Mouse (Mus musculus) embryonic facial prominence, embryonic 14.5 days (tissue): ENCODE measurements around the gene Smim24. TPM values are rescaled to one million over a fixed set of nuclear protein-coding genes. Genes with fewer than 3 reads are reported as not detected.

Experiments used
- ATAC-seq: fragments of 200-750 bp; cut with Nextera tagmentation; 2 replicates; pipeline ENCODE4 v1.8.0; 2017; ENCODE audit warnings: low read depth, moderate number of reproducible peaks, moderate TSS enrichment
- DNase-seq: peaks from one replicate; pipeline ENCODE4 v3.0.0-alpha.2; 2015; ENCODE audit warnings: low spot score
- H3K27ac ChIP-seq: fragments of 300-500 bp; sonication (generic); replicated peaks from 2 replicates; pipeline ENCODE4 v1.5.1; 2014; ENCODE audit warnings: low read depth, mild to moderate bottlenecking, low read length, moderate library complexity
- H3K27me3 ChIP-seq: fragments of 300-500 bp; sonication (generic); replicated peaks from 2 replicates; pipeline ENCODE4 v1.6.1; 2014; ENCODE audit warnings: low read length; ENCODE audit not compliant: control insufficient read depth, insufficient read depth
- H3K36me3 ChIP-seq: fragments of 300-500 bp; sonication (generic); 2 replicates; pipeline ENCODE4 v1.6.1; 2014; ENCODE audit warnings: low read length, mixed read lengths; ENCODE audit not compliant: control insufficient read depth, insufficient read depth
- H3K4me1 ChIP-seq: fragments of 300-500 bp; sonication (generic); 2 replicates; pipeline ENCODE4 v1.6.1; 2014; ENCODE audit warnings: antibody characterized with exemption, low read length; ENCODE audit not compliant: control insufficient read depth, insufficient read depth
- H3K4me2 ChIP-seq: fragments of 300-500 bp; sonication (generic); 2 replicates; pipeline ENCODE4 v1.6.1; 2014; ENCODE audit warnings: low read depth, mild to moderate bottlenecking, low read length, moderate library complexity, mixed read lengths
- H3K4me3 ChIP-seq: fragments of 300-500 bp; sonication (generic); 2 replicates; pipeline ENCODE4 v1.5.1; 2014; ENCODE audit warnings: low read depth, mild to moderate bottlenecking, low read length
- H3K9ac ChIP-seq: fragments of 300-500 bp; sonication (generic); 2 replicates; pipeline ENCODE4 v1.6.1; 2014; ENCODE audit warnings: low read depth, mild to moderate bottlenecking, low read length, moderate library complexity, mixed read lengths
- H3K9me3 ChIP-seq: fragments of 300-500 bp; sonication (generic); 2 replicates; pipeline ENCODE4 v1.6.1; 2016; ENCODE audit warnings: low read length; ENCODE audit not compliant: control insufficient read depth
- WGBS: fragments of 180-500 bp; shearing (Covaris S2); extraction: QIAGEN DNeasy Blood & Tissue Kit; methylation state at CpG from one replicate; pipeline ENCODE4 v1.1.7; 2014; 5-methylcytosine and 5-hydroxymethylcytosine counted together
- microRNA-seq: library from miRNA; unstranded; fragments of <30 nt; microRNA quantifications from one replicate; pipeline ENCODE4, GENCODE M21; 2016; ENCODE audit warnings: borderline number of aligned reads
- polyA plus RNA-seq: library from polyadenylated mRNA; unstranded; fragments of >200 nt; fragmentation: Nextera tagmentation; extraction: Ambion mirVana; gene quantifications from 2 replicates; pipeline ENCODE4 v1.2.1, GENCODE M21; 2014

Smim24 gene
- polyA plus RNA-seq, 1 experiment from 2014 or later, result 3.9 TPM

- Histone ChIP-seq H3K4me2 (no peak overlapping the region), H3K4me1 (peaks cover 7% of the 10 kb centered on the region; the same call in 1 of the 2 replicates), H3K27ac (no peak overlapping the region), H3K4me3 (no peak overlapping the region), H3K36me3 (no peaks in the 10 kb centered on the region), H3K27me3 (no peaks in the 10 kb centered on the region), H3K9ac (no peak overlapping the region), H3K9me3 (no peaks in the 10 kb centered on the region)
- DNase-seq, result no peak
- WGBS, result 56% methylated on average over 15 of the region's 15 CpGs
- ATAC-seq, result no peak
Observed at GRCm38 (mm10) chr10:81434361-81435263, 41.8 kb downstream of the Smim24 start.

- DNase-seq, result no peak
- Histone ChIP-seq H3K4me3 (no peak overlapping the region), H3K4me2 (no peak overlapping the region), H3K27me3 (no peaks in the 10 kb centered on the region), H3K9ac (no peak overlapping the region), H3K9me3 (no peaks in the 10 kb centered on the region), H3K27ac (no peak overlapping the region), H3K4me1 (peaks cover 7% of the 10 kb centered on the region; the same call in 1 of the 2 replicates), H3K36me3 (no peaks in the 10 kb centered on the region)
- ATAC-seq, result no peak
- 76% methylated on average over 3 of the region's 3 CpGs for WGBS
Observed at GRCm38 (mm10) chr10:81435436-81435835, 42.6 kb downstream of the Smim24 start.

- DNase-seq (no peak), ATAC-seq (no peak)
- no peak overlapping the region for H3K4me2 ChIP-seq
- H3K9ac ChIP-seq, result no peak overlapping the region
- H3K9me3 ChIP-seq, result no peaks in the 10 kb centered on the region
- no peak overlapping the region for H3K4me3 ChIP-seq
- no peak overlapping the region for H3K27ac ChIP-seq
- 0 out of 2 replicates have a peak, but pooled peaks cover 3% of the 10 kb centered on the region for H3K27me3 ChIP-seq
- H3K4me1 ChIP-seq, result no peaks in the 10 kb centered on the region
- no peaks in the 10 kb centered on the region for H3K36me3 ChIP-seq
Observed at GRCm38 (mm10) chr10:81441019-81441418, 48.2 kb downstream of the Smim24 start.

Small RNA genes lying within 50 kb of the gene (microRNA-seq; reads per million reads assigned to microRNA genes)
- gene Mir1191b (1.2 reads per million), gene Mir6913 (not detected)

Other genes starting within 250 kb of the Smim24 start
- gene Pias4, start 225.1 kb upstream of the Smim24 start, polyA plus RNA-seq, result 33.2 and 35.6 TPM in 2 replicates
- 549 and 578 TPM in 2 replicates for gene Eef2, start 216.4 kb upstream of the Smim24 start, polyA plus RNA-seq
- gene Dapk3, start 210.0 kb upstream of the Smim24 start, polyA plus RNA-seq, result 53.4 and 58.3 TPM in 2 replicates
- gene 4930442H23Rik, start 209.2 kb upstream of the Smim24 start, polyA plus RNA-seq, result not detected in 2 replicates
- 1.2 and 1.7 TPM in 2 replicates for gene Nmrk2, start 191.0 kb upstream of the Smim24 start, polyA plus RNA-seq
- 2.3 and 2.4 TPM in 2 replicates for gene Atcay, start 162.2 kb upstream of the Smim24 start, polyA plus RNA-seq
- 6.5 and 9.7 TPM in 2 replicates for gene Zfr2, start 159.9 kb upstream of the Smim24 start, polyA plus RNA-seq
- 4.9 and 5.4 TPM in 2 replicates for gene Matk, start 140.1 kb upstream of the Smim24 start, polyA plus RNA-seq
- gene Mrpl54, start 126.1 kb upstream of the Smim24 start, polyA plus RNA-seq, result 196 and 206 TPM in 2 replicates
- gene Apba3, start 126.1 kb upstream of the Smim24 start, polyA plus RNA-seq, result 56.0 and 61.4 TPM in 2 replicates
- 8.1 and 9.9 TPM in 2 replicates for gene Tjp3, start 101.5 kb upstream of the Smim24 start, polyA plus RNA-seq
- 48.4 and 56.3 TPM in 2 replicates for gene Pip5k1c, start 100.1 kb upstream of the Smim24 start, polyA plus RNA-seq
- gene Cactin, start 71.9 kb upstream of the Smim24 start, polyA plus RNA-seq, result 27.0 and 27.5 TPM in 2 replicates
- gene Tbxa2r, start 64.3 kb upstream of the Smim24 start, polyA plus RNA-seq, result 6.7 and 8.7 TPM in 2 replicates
- 0.04 and 0.14 TPM in 2 replicates for gene Gipc3, start 49.8 kb upstream of the Smim24 start, polyA plus RNA-seq
- gene Hmg20b, start 42.6 kb upstream of the Smim24 start, polyA plus RNA-seq, result 66.8 and 78.7 TPM in 2 replicates
- gene Mfsd12, start 35.6 kb upstream of the Smim24 start, polyA plus RNA-seq, result 6.8 and 9.8 TPM in 2 replicates
- gene 4930404N11Rik, start 27.2 kb upstream of the Smim24 start, polyA plus RNA-seq, result 0.31 and 0.71 TPM in 2 replicates
- gene Fzr1, start 14.5 kb upstream of the Smim24 start, polyA plus RNA-seq, result 69.5 and 90.1 TPM in 2 replicates
- gene Dohh, start 8.6 kb upstream of the Smim24 start, polyA plus RNA-seq, result 61.4 and 67.1 TPM in 2 replicates
- 2.4 and 2.6 TPM in 2 replicates for gene Gm48551, start 8.6 kb upstream of the Smim24 start, polyA plus RNA-seq
- gene Gm48552, start 4.0 kb upstream of the Smim24 start, polyA plus RNA-seq, result 0.77 and 0.88 TPM in 2 replicates
- 100.0 and 103 TPM in 2 replicates for gene Nfic, start 62.6 kb downstream of the Smim24 start, polyA plus RNA-seq
- gene Celf5, start 89.7 kb downstream of the Smim24 start, polyA plus RNA-seq, result 1.4 and 1.9 TPM in 2 replicates
- 64.7 and 82.4 TPM in 2 replicates for gene Ncln, start 103.3 kb downstream of the Smim24 start, polyA plus RNA-seq
- 0.65 and 0.73 TPM in 2 replicates for gene S1pr4, start 107.1 kb downstream of the Smim24 start, polyA plus RNA-seq
- 3.1 and 4.5 TPM in 2 replicates for gene Gna15, start 131.2 kb downstream of the Smim24 start, polyA plus RNA-seq
- 87.7 and 88.4 TPM in 2 replicates for gene Gna11, start 152.1 kb downstream of the Smim24 start, polyA plus RNA-seq
- gene Aes, start 166.4 kb downstream of the Smim24 start, polyA plus RNA-seq, result 387 and 412 TPM in 2 replicates
- gene Tle2, start 181.5 kb downstream of the Smim24 start, polyA plus RNA-seq, result 30.2 and 39.4 TPM in 2 replicates
- 17.1 and 17.8 TPM in 2 replicates for gene Tle6, start 208.0 kb downstream of the Smim24 start, polyA plus RNA-seq
- gene BC025920, start 213.2 kb downstream of the Smim24 start, polyA plus RNA-seq, result 0.20 and 0.61 TPM in 2 replicates
- gene Sirt6, start 234.7 kb downstream of the Smim24 start, polyA plus RNA-seq, result 24.4 and 29.0 TPM in 2 replicates
- gene Ankrd24, start 235.5 kb downstream of the Smim24 start, polyA plus RNA-seq, result 7.2 and 7.3 TPM in 2 replicates